ENCODE assay signal across 9 mouse cellular contexts in the genomic region with DNA sequence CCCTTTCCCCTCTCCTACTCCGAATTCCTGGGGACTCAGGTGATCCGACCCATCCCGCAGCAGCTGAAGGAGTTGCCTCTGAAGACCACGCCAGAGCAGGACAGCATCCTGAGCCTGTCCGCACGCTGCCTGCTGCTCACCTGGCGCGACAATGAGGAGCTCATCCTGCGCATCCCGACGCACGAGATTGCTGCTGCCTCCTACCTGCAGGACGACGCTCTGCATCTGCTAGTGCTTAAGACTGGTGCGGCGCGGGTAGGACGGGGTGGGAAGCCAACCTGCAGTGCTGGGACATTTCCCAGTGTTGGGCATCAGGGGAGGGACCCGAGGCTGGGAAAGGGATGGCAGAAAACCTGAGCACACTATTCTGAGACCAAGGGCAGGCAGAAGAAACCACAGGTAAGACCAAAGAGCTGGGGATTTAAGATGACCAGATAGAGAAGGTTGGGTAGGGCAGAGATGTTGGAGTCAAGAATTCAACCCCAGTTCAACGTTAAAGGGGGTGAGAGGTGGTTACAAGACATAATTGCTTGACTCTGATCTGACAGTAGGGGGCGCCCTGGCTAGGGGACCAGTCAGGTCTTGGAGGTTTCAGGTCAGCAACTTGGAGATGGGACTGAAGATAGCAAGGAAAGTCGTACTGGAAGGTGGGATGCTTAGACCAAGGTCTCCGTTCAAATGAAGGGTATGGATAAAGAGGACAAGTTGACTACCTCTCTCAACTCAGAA. TPM values are rescaled to one million over a fixed set of nuclear protein-coding genes. Genes with fewer than 3 reads are reported as not detected.
DNase-seq lines count a peak whose midpoint lies in the region; ATAC-seq lines count a peak whose summit lies in the region.
"Had no signal": no experiment of that assay in that cellular context is flagged by ENCODE, and none has a peak within 500 bp of the region (broad histone marks: within the 10 kb centered on the region; RNA-seq: fewer than 3 reads in every experiment).

No protein-coding gene starts in this region.

- 8% methylated on average over 23 of the region's 23 CpGs for WGBS in hindbrain, embryonic 11.5 days
- WGBS in midbrain, embryonic 11.5 days: 8% methylated on average over 23 of the region's 23 CpGs

- H3K27me3 ChIP-seq in megakaryocyte, embryonic 14.5 days (replicated peaks): peaks cover 60% of the 10 kb centered on the region
- H3K27me3 ChIP-seq in hindbrain, embryonic 11.5 days (ENCODE audit: control insufficient read depth, insufficient read depth, low read length): peaks cover 41% of the 10 kb centered on the region
- H3K27me3 ChIP-seq in midbrain, embryonic 11.5 days (ENCODE audit: control insufficient read depth, insufficient read depth, low read length): peaks cover 32% of the 10 kb centered on the region

- H3K9me3 ChIP-seq in megakaryocyte, embryonic 14.5 days: no peaks in the 10 kb centered on the region
- H3K9me3 ChIP-seq in hindbrain, embryonic 11.5 days (ENCODE audit: control insufficient read depth, low read length): no peaks in the 10 kb centered on the region
- no peaks in the 10 kb centered on the region for H3K9me3 ChIP-seq in midbrain, embryonic 11.5 days (ENCODE audit: control insufficient read depth, low read length)
- H3K9me3 ChIP-seq: embryonic facial prominence, embryonic 13.5 days had no signal

- H3K4me3 ChIP-seq in megakaryocyte, embryonic 14.5 days (replicated peaks): peak overlapping the region; percentile 50
- no peak overlapping the region for H3K4me3 ChIP-seq in hindbrain, embryonic 11.5 days (ENCODE audit: low read depth, low read length)
- no peak overlapping the region for H3K4me3 ChIP-seq in midbrain, embryonic 11.5 days (ENCODE audit: low read depth, low read length)

- H3K27ac ChIP-seq in hindbrain, embryonic 11.5 days (ENCODE audit: low read depth, low read length): no peak overlapping the region
- no peak overlapping the region for H3K27ac ChIP-seq in midbrain, embryonic 11.5 days (ENCODE audit: low read depth, low read length)
- H3K27ac ChIP-seq: embryonic facial prominence, embryonic 13.5 days had no signal

- no peaks in the 10 kb centered on the region for H3K36me3 ChIP-seq in megakaryocyte, embryonic 14.5 days (replicated peaks; ENCODE audit: low read length)
- H3K36me3 ChIP-seq in hindbrain, embryonic 11.5 days (ENCODE audit: control insufficient read depth, insufficient read depth, low read length): no peaks in the 10 kb centered on the region
- H3K36me3 ChIP-seq in midbrain, embryonic 11.5 days (ENCODE audit: control insufficient read depth, insufficient read depth, low read length): no peaks in the 10 kb centered on the region
- H3K36me3 ChIP-seq: embryonic facial prominence, embryonic 13.5 days had no signal

- H3K9ac ChIP-seq in hindbrain, embryonic 11.5 days (ENCODE audit: low read depth, low read length): no peak overlapping the region
- no peak overlapping the region for H3K9ac ChIP-seq in midbrain, embryonic 11.5 days (ENCODE audit: low read length)

- no peak for ATAC-seq in megakaryocyte, adult 5-6 weeks (ENCODE audit: poor library complexity, severe bottlenecking)
- ATAC-seq in hindbrain, embryonic 11.5 days (ENCODE audit: low FRiP score): no peak
- ATAC-seq in midbrain, embryonic 11.5 days (ENCODE audit: low FRiP score): peak; percentile 7; the same call in 1 of the 2 replicates
- no peak for ATAC-seq in monocyte, adult 5-6 weeks (replicated peaks; ENCODE audit: insufficient number of reproducible peaks, low FRiP score, low TSS enrichment, poor library complexity, severe bottlenecking)

- no peak overlapping the region for H3K4me2 ChIP-seq in hindbrain, embryonic 11.5 days (replicated peaks; ENCODE audit: low read depth, low read length)
- H3K4me2 ChIP-seq in midbrain, embryonic 11.5 days: no peak overlapping the region

- peaks cover 4% of the 10 kb centered on the region for H3K4me1 ChIP-seq in megakaryocyte, embryonic 14.5 days
- no peaks in the 10 kb centered on the region; the same call in 1 of the 2 replicates for H3K4me1 ChIP-seq in hindbrain, embryonic 11.5 days (replicated peaks; ENCODE audit: control insufficient read depth, insufficient read depth, low read length)
- H3K4me1 ChIP-seq in midbrain, embryonic 11.5 days (ENCODE audit: control insufficient read depth, insufficient read depth, low read length): peaks cover 6% of the 10 kb centered on the region

- intact Hi-C loops in gastrocnemius, postnatal 36 days (cut with DNase I): no loop called here

- peak; percentile 45 for DNase-seq in cerebellum, adult 11 months
- peak; percentile 60 for DNase-seq in hindbrain, embryonic 11.5 days (ENCODE audit: low spot score)
- DNase-seq in midbrain, embryonic 11.5 days (ENCODE audit: low spot score, missing footprints): no peak
- DNase-seq in gastrocnemius, postnatal 36 days: no peak

RNA-seq across cellular contexts. Expression of a gene that starts 5.2 kb away (rescaled TPM):
- not detected in 2 replicates for polyA plus RNA-seq in megakaryocyte, embryonic 14.5 days (2012; ENCODE audit: insufficient read depth, low replicate concordance)
- total RNA-seq in megakaryocyte, adult 5-6 weeks (2015): 0.59 TPM in 1 of 2 replicates, not detected in the other
- total RNA-seq in megakaryocyte, adult 5-6 weeks (2017): 0.22 TPM in 1 of 2 replicates, not detected in the other
- polyA plus RNA-seq in hindbrain, embryonic 11.5 days (2014; fragmentation: Nextera tagmentation; extraction: Ambion mirVana): 2.1 and 2.2 TPM in 2 replicates
- 1.2 and 2.1 TPM in 2 replicates for polyA plus RNA-seq in midbrain, embryonic 11.5 days (2014; fragmentation: Nextera tagmentation; extraction: Ambion mirVana)
- 1 to 10 TPM; 4.3 to 4.5 TPM for total RNA-seq in gastrocnemius, postnatal 36 days (2021)
- not detected in 3 replicates for total RNA-seq in monocyte, adult 5-6 weeks (2017)

RNA-seq across cellular contexts. Expression of a gene that starts 37.3 kb away (rescaled TPM):
- 1.9 and 8.1 TPM in 2 replicates for polyA plus RNA-seq in megakaryocyte, embryonic 14.5 days (2012; ENCODE audit: insufficient read depth, low replicate concordance)
- 207 and 212 TPM in 2 replicates for total RNA-seq in megakaryocyte, adult 5-6 weeks (2015)
- total RNA-seq in megakaryocyte, adult 5-6 weeks (2017): 279 and 282 TPM in 2 replicates
- polyA plus RNA-seq in hindbrain, embryonic 11.5 days (2014; fragmentation: Nextera tagmentation; extraction: Ambion mirVana): 2.0 and 2.4 TPM in 2 replicates
- polyA plus RNA-seq in midbrain, embryonic 11.5 days (2014; fragmentation: Nextera tagmentation; extraction: Ambion mirVana): 2.4 and 2.5 TPM in 2 replicates
- under 1 TPM; 0.20 to 0.30 TPM for total RNA-seq in gastrocnemius, postnatal 36 days (2021)
- 404 to 550 TPM (median 548 TPM) in 3 replicates for total RNA-seq in monocyte, adult 5-6 weeks (2017)

RNA-seq across cellular contexts. Expression of a gene that starts 39.3 kb away (rescaled TPM):
- polyA plus RNA-seq in megakaryocyte, embryonic 14.5 days (2012; ENCODE audit: insufficient read depth, low replicate concordance): not detected in 2 replicates
- not detected in 2 replicates for total RNA-seq in megakaryocyte, adult 5-6 weeks (2015)
- not detected in 2 replicates for total RNA-seq in megakaryocyte, adult 5-6 weeks (2017)
- 0.45 and 0.81 TPM in 2 replicates for polyA plus RNA-seq in hindbrain, embryonic 11.5 days (2014; fragmentation: Nextera tagmentation; extraction: Ambion mirVana)
- 0.40 and 0.52 TPM in 2 replicates for polyA plus RNA-seq in midbrain, embryonic 11.5 days (2014; fragmentation: Nextera tagmentation; extraction: Ambion mirVana)
- not detected for total RNA-seq in gastrocnemius, postnatal 36 days (2021)
- total RNA-seq in monocyte, adult 5-6 weeks (2017): not detected in 3 replicates
- polyA plus RNA-seq: embryonic facial prominence, embryonic 13.5 days; liver, embryonic 16.5 days had no signal

RNA-seq across cellular contexts. Expression of a gene that starts 55.7 kb away (rescaled TPM):
- polyA plus RNA-seq in megakaryocyte, embryonic 14.5 days (2012; ENCODE audit: insufficient read depth, low replicate concordance): 9.7 and 47.3 TPM in 2 replicates
- total RNA-seq in megakaryocyte, adult 5-6 weeks (2015): 34.0 and 38.6 TPM in 2 replicates
- 80.2 and 129 TPM in 2 replicates for total RNA-seq in megakaryocyte, adult 5-6 weeks (2017)
- 71.1 and 96.5 TPM in 2 replicates for polyA plus RNA-seq in hindbrain, embryonic 11.5 days (2014; fragmentation: Nextera tagmentation; extraction: Ambion mirVana)
- 83.9 and 88.7 TPM in 2 replicates for polyA plus RNA-seq in midbrain, embryonic 11.5 days (2014; fragmentation: Nextera tagmentation; extraction: Ambion mirVana)
- total RNA-seq in gastrocnemius, postnatal 36 days (2021): 10 to 100 TPM; 69.5 to 74.1 TPM
- 38.7 to 88.5 TPM (median 51.6 TPM) in 3 replicates for total RNA-seq in monocyte, adult 5-6 weeks (2017)

Comparison
In these comparisons a context has a peak if more than half of its experiments do, and no peak if none do; other contexts are left out.
1. DNase-seq: peak in cerebellum, adult 11 months (single experiment) and hindbrain, embryonic 11.5 days (single experiment); none in midbrain, embryonic 11.5 days (single experiment) and gastrocnemius, postnatal 36 days (0 of 2).
2. RNA of a gene that starts 37.3 kb away (total RNA-seq): 404 to 550 TPM in monocyte, adult 5-6 weeks and 207 to 282 TPM in megakaryocyte, adult 5-6 weeks; 0.20 to 0.30 TPM in gastrocnemius, postnatal 36 days; every median in the first group is over 100 times any median in the second.